Comparison of ENCODE assay signal across 8 mouse cellular contexts in genomic region chr1:161876553-161877447, GRCm38 (mm10). TPM values are rescaled to one million over a fixed set of nuclear protein-coding genes. Genes with fewer than 3 reads are reported as not detected.
DNase-seq lines count a peak whose midpoint lies in the region; ATAC-seq and TF ChIP-seq lines count a peak whose summit lies in the region.

Gene Suco, minus strand, starts transcription at chr1:161876682.

- TF ChIP-seq POLR2A in brain, embryonic 14.5 days (IDR thresholded peaks at IDR 0.05; ENCODE audit: borderline replicate concordance, extremely low read depth, insufficient read depth, insufficient read length, poor library complexity, severe bottlenecking), result peak; percentile 90
- TF ChIP-seq POLR2A in liver, adult 2 months (IDR thresholded peaks at IDR 0.05; ENCODE audit: extremely low read depth, insufficient read depth, low read length), result no peak
- TF ChIP-seq POLR2A in myocyte (IDR thresholded peaks at IDR 0.05; ENCODE audit: insufficient read length, low read depth), result peak; percentile 93

- H3K27ac ChIP-seq in heart, embryonic 11.5 days (ENCODE audit: low read depth, low read length), result peak within 1 kb of the TSS; percentile 98
- H3K27ac ChIP-seq in kidney, embryonic 16.5 days (ENCODE audit: low read length), result peak within 1 kb of the TSS; percentile 95
- peak within 1 kb of the TSS; percentile 72 for H3K27ac ChIP-seq in liver, adult 2 months (replicated peaks; ENCODE audit: insufficient read depth, low read depth, low read length)

- WGBS in heart, embryonic 11.5 days (ENCODE audit: insufficient replicate concordance), result under 1% methylated on average over 63 of the region's 74 CpGs
- WGBS in kidney, embryonic 16.5 days, result under 1% methylated on average over 56 of the region's 74 CpGs
- under 1% methylated on average over 66 of the region's 74 CpGs for WGBS in liver, adult 2 months

- H3K36me3 ChIP-seq in C2C12 (ENCODE audit: control insufficient read depth, insufficient read depth) (no peaks in the 10 kb centered on the region), myocyte (ENCODE audit: control insufficient read depth, insufficient read depth) (no peaks in the 10 kb centered on the region)
- H3K36me3 ChIP-seq in erythroblast, embryonic 14.5 days (ENCODE audit: control insufficient read depth), result peaks cover 16% of the 10 kb centered on the region
- H3K36me3 ChIP-seq in heart, embryonic 11.5 days (ENCODE audit: control insufficient read depth, insufficient read depth, low read length), result no peaks in the 10 kb centered on the region
- no peaks in the 10 kb centered on the region for H3K36me3 ChIP-seq in kidney, embryonic 16.5 days (ENCODE audit: insufficient read depth, low read length)
- H3K36me3 ChIP-seq in liver, adult 2 months (ENCODE audit: control insufficient read depth, insufficient read depth, low read length), result no peaks in the 10 kb centered on the region
- H3K36me3 ChIP-seq in splenic B cell, adult 2 months (ENCODE audit: control insufficient read depth, insufficient read depth, low read length, poor library complexity, severe bottlenecking), result no peaks in the 10 kb centered on the region

- H3K79me3 ChIP-seq in C2C12 (ENCODE audit: low read depth), result peaks cover 36% of the 10 kb centered on the region

- H3K4me3 ChIP-seq in C2C12 (ENCODE audit: insufficient read depth, poor library complexity, severe bottlenecking) (peak within 1 kb of the TSS; percentile 84), myocyte (peak within 1 kb of the TSS; percentile 73)
- H3K4me3 ChIP-seq in erythroblast, embryonic 14.5 days (replicated peaks), result peak within 1 kb of the TSS; percentile 79
- peak within 1 kb of the TSS; percentile 88 for H3K4me3 ChIP-seq in heart, embryonic 11.5 days (ENCODE audit: low read depth, low read length)
- peak within 1 kb of the TSS; percentile 67 for H3K4me3 ChIP-seq in kidney, embryonic 16.5 days (ENCODE audit: low read length)
- peak within 1 kb of the TSS; percentile 95 for H3K4me3 ChIP-seq in liver, adult 2 months (ENCODE audit: insufficient read depth, low read depth, low read length)

- peak; percentile 99 for ATAC-seq in heart, embryonic 11.5 days (replicated peaks; ENCODE audit: insufficient number of reproducible peaks, low FRiP score, low TSS enrichment)
- peak; percentile 99 for ATAC-seq in kidney, embryonic 16.5 days (ENCODE audit: low FRiP score, low TSS enrichment)

- H3K9ac ChIP-seq in heart, embryonic 11.5 days (ENCODE audit: low read depth, low read length), result peak within 1 kb of the TSS; percentile 94
- H3K9ac ChIP-seq in kidney, embryonic 16.5 days (replicated peaks; ENCODE audit: low read length), result peak within 1 kb of the TSS; percentile 79
- peak within 1 kb of the TSS; percentile 90 for H3K9ac ChIP-seq in liver, adult 2 months (ENCODE audit: low read depth, low read length)

- peak within 1 kb of the TSS; percentile 76 for H3K4me2 ChIP-seq in heart, embryonic 11.5 days
- peak within 1 kb of the TSS; percentile 89 for H3K4me2 ChIP-seq in kidney, embryonic 16.5 days (replicated peaks; ENCODE audit: low read depth, low read length)
- H3K4me2 ChIP-seq in myocyte (ENCODE audit: low read depth), result peak within 1 kb of the TSS; percentile 96

- peak; percentile 100 for DNase-seq in brain, embryonic 14.5 days (ENCODE audit: low read depth)
- peak; percentile 95 for DNase-seq in liver, adult 2 months (ENCODE audit: extremely low read depth, low read depth, low spot score)
- DNase-seq in splenic B cell, adult 2 months (ENCODE audit: low read depth, low spot score), result peak; percentile 100

- TF ChIP-seq CTCF in C2C12 (IDR thresholded peaks at IDR 0.05; ENCODE audit: control insufficient read depth, insufficient read depth, insufficient read length), result no peak
- no peak for TF ChIP-seq CTCF in brain, embryonic 14.5 days (IDR thresholded peaks at IDR 0.05; ENCODE audit: borderline replicate concordance, extremely low read depth, insufficient read depth, insufficient read length)
- no peak for TF ChIP-seq CTCF in liver, adult 2 months (IDR thresholded peaks at IDR 0.05; ENCODE audit: low read depth, low read length)

- H3K27me3 ChIP-seq in C2C12 (ENCODE audit: control insufficient read depth, insufficient read depth, insufficient read length) (no peaks in the 10 kb centered on the region), myocyte (ENCODE audit: control insufficient read depth, insufficient read depth, insufficient read length) (no peaks in the 10 kb centered on the region)
- peaks cover 4% of the 10 kb centered on the region for H3K27me3 ChIP-seq in erythroblast, embryonic 14.5 days (ENCODE audit: control insufficient read depth)
- H3K27me3 ChIP-seq in heart, embryonic 11.5 days (ENCODE audit: control insufficient read depth, insufficient read depth, low read length), result no peaks in the 10 kb centered on the region
- no peaks in the 10 kb centered on the region for H3K27me3 ChIP-seq in kidney, embryonic 16.5 days (ENCODE audit: insufficient read depth, low read length)
- H3K27me3 ChIP-seq in liver, adult 2 months (ENCODE audit: control insufficient read depth, insufficient read depth, low read length), result no peaks in the 10 kb centered on the region
- no peaks in the 10 kb centered on the region for H3K27me3 ChIP-seq in splenic B cell, adult 2 months (ENCODE audit: control insufficient read depth, insufficient read depth, low read length, poor library complexity, severe bottlenecking)

- H3ac ChIP-seq in C2C12 (ENCODE audit: control insufficient read depth, insufficient read length, low read depth) (peak within 1 kb of the TSS; percentile 80), myocyte (ENCODE audit: control insufficient read depth, insufficient read length) (peak within 1 kb of the TSS; percentile 55)

- H3K4me1 ChIP-seq in erythroblast, embryonic 14.5 days (ENCODE audit: control insufficient read depth), result peaks cover 39% of the 10 kb centered on the region
- peaks cover 11% of the 10 kb centered on the region for H3K4me1 ChIP-seq in heart, embryonic 11.5 days (ENCODE audit: control insufficient read depth, insufficient read depth, low read length)
- H3K4me1 ChIP-seq in kidney, embryonic 16.5 days (ENCODE audit: insufficient read depth, low read length), result peaks cover 14% of the 10 kb centered on the region
- peaks cover 5% of the 10 kb centered on the region for H3K4me1 ChIP-seq in liver, adult 2 months (ENCODE audit: control insufficient read depth, insufficient read depth, low read length)

- no peaks in the 10 kb centered on the region for H3K9me3 ChIP-seq in erythroblast, embryonic 14.5 days (ENCODE audit: control insufficient read depth, low read length)
- H3K9me3 ChIP-seq in heart, embryonic 11.5 days (replicated peaks; ENCODE audit: control insufficient read depth, low read length), result no peaks in the 10 kb centered on the region
- H3K9me3 ChIP-seq in kidney, embryonic 16.5 days (ENCODE audit: low read length), result no peaks in the 10 kb centered on the region

- peaks cover 45% of the 10 kb centered on the region for H3K79me2 ChIP-seq in C2C12 (ENCODE audit: control insufficient read depth, insufficient read depth)
- no peaks in the 10 kb centered on the region for H3K79me2 ChIP-seq in liver, adult 2 months (ENCODE audit: control insufficient read depth, insufficient read depth, low read length)
- peaks cover 44% of the 10 kb centered on the region for H3K79me2 ChIP-seq in myocyte (ENCODE audit: control insufficient read depth, insufficient read depth)

TF ChIP-seq in C2C12, 6 proteins besides CTCF, POLR2A, EP300 and RAD21:
- peak; percentile 77 for TF ChIP-seq MAX (IDR thresholded peaks at IDR 0.05)
- no peak for TF ChIP-seq MYOG (IDR thresholded peaks at IDR 0.05; ENCODE audit: control insufficient read depth, extremely low read depth, insufficient read length)
TF ChIP-seq in C2C12: peak in this region for 1.

TF ChIP-seq in myocyte, 11 proteins besides CTCF, POLR2A, EP300 and RAD21:
- TF ChIP-seq CEBPB (IDR thresholded peaks at IDR 0.05; ENCODE audit: insufficient read depth, poor library complexity, severe bottlenecking) (no peak), POLR2AphosphoS2 (IDR thresholded peaks at IDR 0.05; ENCODE audit: insufficient read length, low read depth) (peak; percentile 73), MYOG (IDR thresholded peaks at IDR 0.05; ENCODE audit: control insufficient read depth in 1 of 3, insufficient read depth in 1 of 3, insufficient read length in 2 of 3, low read depth in 2 of 3) (peak in 1 of 3 experiments; percentile 14)

RNA-seq across cellular contexts. Expression of gene Suco, which starts in this region (rescaled TPM):
- polyA plus RNA-seq in C2C12 (2012; fragmentation: generic; extraction: Trizol) (3.7 TPM), myocyte (2012; fragmentation: generic; extraction: Trizol) (3.9 TPM)
- polyA plus RNA-seq in brain, embryonic 14.5 days (2012; rRNA removed), result 21.6 and 22.8 TPM in 2 replicates
- 0.18 and 0.69 TPM in 2 replicates for polyA plus RNA-seq in erythroblast, embryonic 14.5 days (2012)
- 21.6 and 26.7 TPM in 2 replicates for polyA plus RNA-seq in heart, embryonic 11.5 days (2014; fragmentation: Nextera tagmentation; extraction: Ambion mirVana)
- polyA plus RNA-seq in kidney, embryonic 16.5 days (2015; fragmentation: Nextera tagmentation; extraction: Ambion mirVana), result 19.0 and 22.5 TPM in 2 replicates
- total RNA-seq in liver, adult 2 months (2014; rRNA removed), result 9.7 and 14.7 TPM in 2 replicates
- 0.95 and 1.4 TPM in 2 replicates for polyA plus RNA-seq in liver, adult 2 months (2012; rRNA removed)

Comparison
In these comparisons a context has a peak if more than half of its experiments do, and no peak if none do; other contexts are left out.
1. Peak in every context shown above with its lines: DNase-seq, ATAC-seq, H3K4me3 ChIP-seq and H3K27ac ChIP-seq.